Mouse (Mus musculus): Measurements from ENCODE around the gene Olfr699.
"Not testable (repeated sequence)": the region's sequence is repeated elsewhere in the genome, so short reads cannot be mapped to it uniquely, and the experiment has no call there.

DNA sequence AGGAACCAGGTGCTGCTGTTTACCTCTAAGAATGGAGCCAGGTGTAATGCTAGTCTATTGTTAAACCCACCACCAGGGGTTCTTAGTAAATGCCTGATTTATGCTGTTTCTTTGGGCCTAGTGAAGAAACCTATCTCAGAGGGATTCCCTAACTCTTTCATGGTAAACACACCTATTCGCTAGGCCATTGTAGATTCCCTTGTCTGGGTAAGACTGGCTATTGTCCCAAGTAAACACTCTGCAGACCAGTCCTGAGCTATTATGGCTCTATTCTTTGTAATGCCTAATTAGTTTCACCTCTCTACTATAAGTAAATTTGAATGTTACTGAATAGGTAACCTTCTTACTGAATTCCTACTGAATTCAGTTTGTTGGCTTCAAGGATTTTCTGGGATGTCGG, 32.0 kb downstream of the Olfr699 start:
- TF ChIP-seq CTCF (IDR thresholded peaks at IDR 0.05; ENCODE audit: borderline replicate concordance, control insufficient read depth, extremely low read depth, insufficient read depth, low read length, poor library complexity); POLR2A (IDR thresholded peaks at IDR 0.05; ENCODE audit: control insufficient read depth, extremely low read depth, insufficient read depth, low read length, poor library complexity): not testable (repeated sequence)
